Mouse (Mus musculus) R1 (cell line): ENCODE measurements around the gene Tstd1.
A peak's percentile ranks its signal among the peaks of the same experiment; 100 is the strongest.

Experiments used
- DNase-seq: peaks from one replicate; pipeline ENCODE4 v3.0.0-alpha.2; 2018; ENCODE audit warnings: low read depth, low spot score

Gene Tstd1

GRCm38 (mm10) chr1:171418660-171419059 lies at the start of gene Tstd1:
Tstd1 (plus strand) TSS chr1:171418872.
- DNase-seq = no peak

- no peak for DNase-seq
Observed at GRCm38 (mm10) chr1:171369845-171370556, 48.7 kb upstream of the Tstd1 start, which contains the start of gene Nectin4. Nectin4 (plus strand) TSS chr1:171370099.

- DNase-seq = no peak
Observed at GRCm38 (mm10) chr1:171372880-171373279, 45.8 kb upstream of the Tstd1 start.

- DNase-seq = no peak
Observed at GRCm38 (mm10) chr1:171373946-171374345, 44.7 kb upstream of the Tstd1 start.

GRCm38 (mm10) chr1:171375646-171376097 lies 43.0 kb upstream of the Tstd1 start:
- DNase-seq = no peak

- DNase-seq = no peak
Observed at GRCm38 (mm10) chr1:171378298-171378697, 40.4 kb upstream of the Tstd1 start.

- peak; percentile 90 for DNase-seq
Observed at GRCm38 (mm10) chr1:171379935-171380599, 38.6 kb upstream of the Tstd1 start.

GRCm38 (mm10) chr1:171382096-171382620 lies 36.5 kb upstream of the Tstd1 start:
- DNase-seq = no peak

- no peak for DNase-seq
Observed at GRCm38 (mm10) chr1:171384361-171384760, 34.3 kb upstream of the Tstd1 start.

GRCm38 (mm10) chr1:171385171-171385570 lies 33.5 kb upstream of the Tstd1 start:
- DNase-seq = no peak

GRCm38 (mm10) chr1:171387099-171387498 lies 31.6 kb upstream of the Tstd1 start:
- peak; percentile 70 for DNase-seq

GRCm38 (mm10) chr1:171388376-171389102 lies 30.1 kb upstream of the Tstd1 start, which contains the start of gene Arhgap30:
Arhgap30 (plus strand) TSS chr1:171388954.
- peak; percentile 66 for DNase-seq

- DNase-seq = peak; percentile 59
Observed at GRCm38 (mm10) chr1:171390101-171390500, 28.6 kb upstream of the Tstd1 start.

GRCm38 (mm10) chr1:171401821-171402220 lies 16.9 kb upstream of the Tstd1 start:
- peak; percentile 85 for DNase-seq

- DNase-seq = peak; percentile 86
Observed at GRCm38 (mm10) chr1:171402991-171403390, 15.7 kb upstream of the Tstd1 start.

GRCm38 (mm10) chr1:171407263-171407662 lies 11.4 kb upstream of the Tstd1 start:
- DNase-seq = no peak

- DNase-seq = no peak
Observed at GRCm38 (mm10) chr1:171410231-171410630, 8.4 kb upstream of the Tstd1 start.

GRCm38 (mm10) chr1:171410947-171411484 lies 7.7 kb upstream of the Tstd1 start, which contains the start of gene Usf1:
Usf1 (plus strand) TSS chr1:171411313.
- peak; percentile 96 for DNase-seq

GRCm38 (mm10) chr1:171411492-171411941 lies 7.2 kb upstream of the Tstd1 start:
- DNase-seq = no peak

- DNase-seq = peak; percentile 77
Observed at GRCm38 (mm10) chr1:171412001-171412441, 6.7 kb upstream of the Tstd1 start.

- DNase-seq = peak; percentile 76
Observed at GRCm38 (mm10) chr1:171412446-171412845, 6.2 kb upstream of the Tstd1 start.
